Mouse (Mus musculus) kidney, embryonic 14.5 days (tissue): ENCODE measurements at regions not wholly inside any gene's neighbourhood (a gene's known extent, or its start where the extent isn't known, plus 50 kb on each side); places are given as distances from the start of the nearest gene placed in this dataset.
"Not testable (repeated sequence)": the region's sequence is repeated elsewhere in the genome, so short reads cannot be mapped to it uniquely, and the experiment has no call there.

Experiments used
- ATAC-seq: fragments of 200-750 bp; cut with Nextera tagmentation; 2 replicates; pipeline ENCODE4 v1.8.0; 2017; ENCODE audit warnings: moderate number of reproducible peaks, mild to moderate bottlenecking, moderate TSS enrichment, moderate library complexity; ENCODE audit not compliant: low FRiP score, low TSS enrichment
- H3K27ac ChIP-seq: fragments of 300-500 bp; sonication (generic); 2 replicates; pipeline ENCODE4 v1.5.1; 2014; ENCODE audit warnings: low read depth, mild to moderate bottlenecking, low read length, moderate library complexity, mixed read lengths
- H3K27me3 ChIP-seq: fragments of 300-500 bp; sonication (generic); 2 replicates; pipeline ENCODE4 v1.6.1; 2014; ENCODE audit warnings: mild to moderate bottlenecking, low read length; ENCODE audit not compliant: control insufficient read depth, insufficient read depth
- H3K36me3 ChIP-seq: fragments of 300-500 bp; sonication (generic); 2 replicates; pipeline ENCODE4 v1.6.1; 2014; ENCODE audit warnings: low read length, mixed read lengths; ENCODE audit not compliant: control insufficient read depth, insufficient read depth
- H3K4me1 ChIP-seq: fragments of 300-500 bp; sonication (generic); 2 replicates; pipeline ENCODE4 v1.6.1; 2014; ENCODE audit warnings: low read length, mixed read lengths; ENCODE audit not compliant: control insufficient read depth, insufficient read depth
- H3K4me2 ChIP-seq: fragments of 300-500 bp; sonication (generic); replicated peaks from 2 replicates; pipeline ENCODE4 v1.6.1; 2014; ENCODE audit warnings: low read depth, mild to moderate bottlenecking, low read length
- H3K4me3 ChIP-seq: fragments of 300-500 bp; sonication (generic); 2 replicates; pipeline ENCODE4 v1.5.1; 2014; ENCODE audit warnings: mild to moderate bottlenecking, low read length
- H3K9ac ChIP-seq: fragments of 300-500 bp; sonication (generic); 2 replicates; pipeline ENCODE4 v1.6.1; 2014; ENCODE audit warnings: low read depth, mild to moderate bottlenecking, low read length, moderate library complexity
- H3K9me3 ChIP-seq: fragments of 300-500 bp; sonication (generic); 2 replicates; pipeline ENCODE4 v1.6.1; 2016; ENCODE audit warnings: low read length; ENCODE audit not compliant: control insufficient read depth
- WGBS: fragments of 180-500 bp; shearing (Covaris S2); extraction: QIAGEN DNeasy Blood & Tissue Kit; methylation state at CpG from one replicate; pipeline ENCODE4 v1.1.7; 2014; 5-methylcytosine and 5-hydroxymethylcytosine counted together

DNA sequence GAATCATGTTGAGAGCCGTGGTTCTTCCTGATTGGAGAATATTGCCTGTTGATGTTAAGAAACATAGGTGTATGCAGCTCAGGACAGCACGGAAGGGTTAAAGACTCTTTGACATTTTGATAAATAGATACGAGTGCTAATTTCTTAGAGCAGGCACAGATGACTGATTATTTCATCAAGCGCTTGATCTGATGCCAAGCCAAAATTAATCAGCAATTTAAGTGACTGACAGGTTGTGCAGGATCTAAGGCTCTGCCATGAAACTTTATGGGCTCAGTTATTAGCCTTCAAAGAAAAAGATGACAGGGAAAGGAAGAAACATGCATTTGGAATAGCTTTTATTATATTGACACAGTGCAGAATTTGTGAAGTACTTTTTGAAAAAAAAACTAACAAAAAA is 157.2 kb upstream of the Gje1 start:
- H3K9me3 ChIP-seq, result no peaks in the 10 kb centered on the region
- H3K4me1 ChIP-seq, result no peaks in the 10 kb centered on the region
- H3K9ac ChIP-seq, result no peak overlapping the region
- no peaks in the 10 kb centered on the region for H3K27me3 ChIP-seq
- whole genome bisulfite sequencing, result 69% methylated on average over 4 of the region's 4 CpGs
- ATAC-seq, result 0 out of 2 replicates have a peak, but pooled peaks have one; percentile 9
- no peak overlapping the region for H3K27ac ChIP-seq
- no peaks in the 10 kb centered on the region for H3K36me3 ChIP-seq
- H3K4me2 ChIP-seq, result no peak overlapping the region
- H3K4me3 ChIP-seq, result no peak overlapping the region

GRCm38 (mm10) chr10:14861241-14861640 is 143.2 kb upstream of the Gje1 start:
- 72% methylated on average over 3 of the region's 3 CpGs for WGBS
- ATAC-seq, result no peak
- no peaks in the 10 kb centered on the region for H3K36me3 ChIP-seq

GRCm38 (mm10) chr10:14860126-14860638 is 142.2 kb upstream of the Gje1 start:
- no peak for ATAC-seq
- no peak overlapping the region for H3K4me3 ChIP-seq
- H3K4me1 ChIP-seq, result no peaks in the 10 kb centered on the region
- H3K4me2 ChIP-seq, result no peak overlapping the region
- no peak overlapping the region for H3K9ac ChIP-seq
- no peaks in the 10 kb centered on the region for H3K9me3 ChIP-seq
- H3K36me3 ChIP-seq, result no peaks in the 10 kb centered on the region
- no peak overlapping the region for H3K27ac ChIP-seq
- WGBS, result 83% methylated on average over 6 of the region's 6 CpGs
- H3K27me3 ChIP-seq, result no peaks in the 10 kb centered on the region

More at GRCm38 (mm10) chr10:14861241-14861640, 143.2 kb upstream of the Gje1 start:
- H3K27me3 ChIP-seq, result no peaks in the 10 kb centered on the region
- no peak overlapping the region for H3K4me3 ChIP-seq
- no peaks in the 10 kb centered on the region for H3K9me3 ChIP-seq
- no peak overlapping the region for H3K9ac ChIP-seq
- no peak overlapping the region for H3K27ac ChIP-seq
- H3K4me1 ChIP-seq, result no peaks in the 10 kb centered on the region
- no peak overlapping the region for H3K4me2 ChIP-seq

DNA sequence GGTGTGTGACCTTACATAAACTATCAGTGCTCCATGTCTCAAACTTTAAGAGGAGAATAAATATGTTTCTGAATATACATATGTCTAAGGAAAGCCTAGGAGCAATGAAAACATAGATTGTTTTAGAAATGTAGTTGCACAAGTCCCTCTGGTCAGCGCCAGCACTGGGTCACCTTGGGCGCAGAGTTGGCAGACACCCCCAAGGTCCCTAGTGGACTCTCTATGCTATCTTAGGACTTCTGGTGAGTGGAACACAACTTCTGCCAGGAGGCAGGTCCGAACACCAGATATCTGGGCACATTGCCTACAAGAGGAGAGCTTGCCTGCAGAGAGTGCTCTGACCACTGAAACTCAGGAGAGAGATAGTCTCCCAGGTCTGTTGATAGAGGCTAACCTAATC is 128.6 kb upstream of the Gje1 start:
- H3K27ac ChIP-seq, ATAC-seq, H3K4me1 ChIP-seq, H3K4me3 ChIP-seq, H3K9ac ChIP-seq, H3K4me2 ChIP-seq, H3K9me3 ChIP-seq, H3K36me3 ChIP-seq, H3K27me3 ChIP-seq: not testable (repeated sequence)
- WGBS, result 85% methylated on average over 3 of the region's 3 CpGs

- Histone ChIP-seq H3K4me2 (no peak overlapping the region), H3K27me3 (no peaks in the 10 kb centered on the region), H3K9ac (no peak overlapping the region), H3K4me1 (no peaks in the 10 kb centered on the region), H3K9me3 (no peaks in the 10 kb centered on the region), H3K27ac (no peak overlapping the region), H3K36me3 (no peaks in the 10 kb centered on the region), H3K4me3 (no peak overlapping the region)
- WGBS, result 85% methylated on average over 2 of the region's 2 CpGs
- no peak for ATAC-seq
These were observed 127.0 kb upstream of the Gje1 start for GRCm38 (mm10) chr10:14845058-14845457.
